Mouse (Mus musculus): ENCODE results near the gene Eps15l1.

Eps15l1 gene

GRCm38 (mm10) chr8:72421362-72422335 is at the start of gene Eps15l1:
Gene Eps15l1, minus strand, starts transcription at chr8:72421460.
- DNase-seq (ENCODE audit: low read depth, low spot score): peak; percentile 99

DNA sequence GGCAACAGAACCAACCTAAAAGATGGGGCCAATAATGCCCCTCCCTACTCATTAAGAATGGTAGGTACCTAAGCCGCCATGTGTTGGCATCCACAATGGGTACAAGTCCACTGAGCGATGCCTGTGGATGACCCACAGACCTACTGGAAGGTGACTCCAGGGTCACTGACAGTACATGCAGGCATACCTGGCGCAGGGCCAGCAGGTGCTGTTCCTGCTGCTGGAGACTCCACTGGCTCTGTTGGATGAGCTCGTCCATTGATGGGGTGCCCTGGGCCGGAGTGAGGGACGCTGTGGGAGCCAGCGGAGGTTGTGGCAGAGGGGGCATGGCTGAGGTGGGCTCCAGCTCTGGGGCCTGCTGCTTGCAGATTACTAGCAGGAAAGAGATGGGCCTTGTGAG is 49.4 kb upstream of the Eps15l1 start:
- no peak for DNase-seq (ENCODE audit: low read depth, low spot score)

- no peak for DNase-seq (ENCODE audit: low read depth, low spot score)
Measured at GRCm38 (mm10) chr8:72469984-72470383, 48.7 kb upstream of the Eps15l1 start.

DNA sequence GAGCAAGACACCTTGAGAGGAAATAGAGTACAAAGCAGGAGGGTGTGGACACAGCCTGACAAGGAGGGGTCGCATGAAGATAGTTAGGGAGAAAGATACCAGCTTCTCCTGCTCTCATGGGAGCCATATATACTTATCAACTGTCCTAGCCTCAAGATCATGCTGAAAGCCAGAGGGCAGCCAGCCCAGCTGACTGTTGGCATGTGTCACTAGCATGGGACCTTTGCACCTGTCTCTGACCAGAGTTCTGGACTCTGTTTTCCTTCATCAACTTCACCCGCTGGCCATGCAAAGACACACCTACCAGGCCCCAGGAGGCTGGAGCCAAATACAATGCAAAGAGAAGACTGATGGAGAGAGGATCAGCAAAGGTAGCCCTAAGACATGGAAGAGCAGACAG is 48.0 kb upstream of the Eps15l1 start:
- no peak for DNase-seq (ENCODE audit: low read depth, low spot score)

DNA sequence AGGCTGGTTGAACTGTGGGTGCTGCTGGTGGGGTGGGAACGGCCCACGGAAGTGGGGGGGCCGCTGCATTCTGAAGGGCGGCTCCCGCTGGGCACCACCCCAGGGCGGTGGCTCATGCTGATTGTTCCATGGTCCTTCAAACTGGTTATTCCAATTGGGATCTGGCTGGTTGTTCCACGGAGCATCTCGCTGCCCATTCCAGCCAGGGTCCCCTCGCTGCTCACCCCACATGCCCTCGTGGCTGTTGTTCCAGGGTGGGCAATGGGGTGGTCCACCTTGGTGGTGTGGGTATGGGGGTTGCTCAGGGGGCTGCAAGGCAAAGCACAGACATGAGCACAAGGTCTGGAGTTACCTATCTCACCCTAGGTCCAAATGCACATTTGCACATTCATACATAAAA is 43.0 kb upstream of the Eps15l1 start:
- no peak for DNase-seq (ENCODE audit: low read depth, low spot score)

DNA sequence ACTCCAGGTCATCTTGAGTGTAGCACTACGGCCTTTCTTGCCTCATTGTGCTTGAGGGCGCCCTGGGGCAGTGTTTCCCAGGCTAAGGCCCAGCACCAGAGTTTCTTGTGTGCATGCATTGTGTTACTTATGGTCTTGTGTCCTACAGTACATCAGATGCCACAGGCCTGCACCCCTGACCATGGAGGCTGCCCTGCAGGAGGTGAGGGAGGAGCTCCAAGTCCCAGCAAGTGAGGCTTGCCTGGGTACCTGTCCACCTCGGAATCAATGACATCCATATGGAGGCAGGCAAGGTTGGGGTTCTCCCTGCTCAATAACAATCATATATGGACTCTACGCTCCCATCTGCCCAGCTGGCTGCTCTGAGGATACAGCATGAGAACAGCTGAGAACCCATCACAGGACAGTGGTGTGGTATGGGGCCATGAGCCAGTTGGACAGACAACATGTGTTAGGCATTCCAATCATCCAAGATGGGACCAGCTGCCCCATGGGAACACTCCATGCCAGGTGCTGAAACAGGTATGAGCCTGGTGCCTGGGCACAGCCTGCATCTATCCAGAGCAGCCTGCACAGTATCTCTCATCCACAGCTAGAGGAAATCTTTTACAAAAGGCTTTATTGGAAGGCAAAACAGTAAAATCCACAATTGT is 38.7 kb upstream of the Eps15l1 start:
- DNase-seq (ENCODE audit: low read depth, low spot score): no peak

DNA sequence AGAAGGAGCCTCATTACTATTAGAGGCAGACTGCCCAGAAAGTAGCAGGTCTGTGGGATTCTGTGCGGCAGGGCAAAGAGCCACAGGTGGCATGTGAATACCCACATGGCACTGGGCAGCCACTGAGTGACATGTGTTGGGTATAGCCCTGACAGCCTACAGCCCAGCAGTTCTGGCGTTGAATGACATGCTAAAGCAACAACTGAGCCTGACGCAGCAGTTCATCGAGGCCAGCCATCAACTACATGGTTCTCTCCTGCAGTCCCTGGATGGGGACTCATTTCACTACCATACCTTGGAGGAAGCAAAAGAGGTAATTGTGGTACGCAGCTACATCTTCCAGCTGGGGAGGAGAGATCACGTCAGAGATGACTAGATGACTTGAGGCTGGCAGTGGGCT is 37.2 kb upstream of the Eps15l1 start:
- DNase-seq (ENCODE audit: low read depth, low spot score): no peak

GRCm38 (mm10) chr8:72457806-72458205 is 36.5 kb upstream of the Eps15l1 start:
- DNase-seq (ENCODE audit: low read depth, low spot score): no peak

DNA sequence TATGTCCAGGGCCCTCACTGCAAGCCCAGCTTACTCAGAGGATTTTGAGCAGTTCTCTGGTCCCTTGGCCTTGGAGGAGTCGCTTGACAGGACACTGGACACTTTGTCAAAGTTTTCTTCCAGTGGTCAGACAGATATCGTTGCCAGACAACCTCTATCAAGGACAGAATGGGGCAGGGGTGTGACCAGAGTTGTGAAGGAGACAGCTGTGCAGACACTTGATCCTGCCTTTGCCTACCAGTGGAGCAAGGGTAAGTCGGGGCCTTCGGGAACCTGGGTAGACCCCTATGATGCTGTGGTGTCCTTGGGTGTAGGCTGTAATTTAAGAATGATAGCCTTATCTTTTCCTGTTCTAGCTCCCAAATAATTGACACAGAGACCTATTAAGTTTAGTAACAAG is 34.1 kb upstream of the Eps15l1 start:
- DNase-seq (ENCODE audit: low read depth, low spot score): no peak

- no peak for DNase-seq (ENCODE audit: low read depth, low spot score)
Measured at GRCm38 (mm10) chr8:72453904-72454303, 32.6 kb upstream of the Eps15l1 start.

- DNase-seq (ENCODE audit: low read depth, low spot score): no peak
Measured at GRCm38 (mm10) chr8:72451516-72451915, 30.3 kb upstream of the Eps15l1 start.

DNA sequence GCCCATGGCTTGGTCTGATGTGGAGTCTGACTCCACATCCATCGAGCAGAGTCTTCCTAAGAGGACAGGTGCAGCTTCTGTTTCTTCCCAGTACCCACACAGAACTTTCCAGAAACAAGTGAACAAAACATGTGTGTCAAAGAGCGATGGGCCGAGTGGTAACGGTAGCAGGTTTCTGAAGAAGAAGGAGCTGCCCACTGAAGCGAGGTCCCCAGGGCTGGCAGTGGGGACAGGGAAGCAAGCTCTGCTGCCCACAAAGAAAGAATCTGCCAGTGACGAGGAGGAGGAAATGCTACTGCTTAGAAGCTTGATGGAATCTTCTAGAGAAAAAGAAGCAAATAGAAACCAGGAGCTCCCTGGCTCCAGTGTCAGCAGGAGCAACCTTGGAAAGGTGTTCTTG is 23.8 kb upstream of the Eps15l1 start:
- DNase-seq (ENCODE audit: low read depth, low spot score): no peak

DNA sequence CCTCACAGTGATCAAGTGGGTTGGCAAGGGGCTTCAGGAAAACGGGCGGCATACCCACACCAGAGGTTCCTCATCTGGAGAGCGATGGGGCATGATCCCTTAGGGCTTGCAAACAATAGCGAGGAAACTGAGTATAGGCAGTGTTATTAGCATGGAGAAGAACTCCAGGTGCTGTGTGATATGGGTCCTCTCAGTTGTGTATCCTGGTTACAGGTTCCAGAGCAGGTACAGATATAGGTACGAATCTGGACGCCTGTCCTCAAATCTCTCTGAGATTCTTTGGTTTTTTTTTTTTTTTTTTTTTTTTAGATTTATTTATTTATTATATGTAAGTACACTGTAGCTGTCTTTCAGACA is 22.7 kb upstream of the Eps15l1 start:
- DNase-seq (ENCODE audit: low read depth, low spot score): no peak

DNA sequence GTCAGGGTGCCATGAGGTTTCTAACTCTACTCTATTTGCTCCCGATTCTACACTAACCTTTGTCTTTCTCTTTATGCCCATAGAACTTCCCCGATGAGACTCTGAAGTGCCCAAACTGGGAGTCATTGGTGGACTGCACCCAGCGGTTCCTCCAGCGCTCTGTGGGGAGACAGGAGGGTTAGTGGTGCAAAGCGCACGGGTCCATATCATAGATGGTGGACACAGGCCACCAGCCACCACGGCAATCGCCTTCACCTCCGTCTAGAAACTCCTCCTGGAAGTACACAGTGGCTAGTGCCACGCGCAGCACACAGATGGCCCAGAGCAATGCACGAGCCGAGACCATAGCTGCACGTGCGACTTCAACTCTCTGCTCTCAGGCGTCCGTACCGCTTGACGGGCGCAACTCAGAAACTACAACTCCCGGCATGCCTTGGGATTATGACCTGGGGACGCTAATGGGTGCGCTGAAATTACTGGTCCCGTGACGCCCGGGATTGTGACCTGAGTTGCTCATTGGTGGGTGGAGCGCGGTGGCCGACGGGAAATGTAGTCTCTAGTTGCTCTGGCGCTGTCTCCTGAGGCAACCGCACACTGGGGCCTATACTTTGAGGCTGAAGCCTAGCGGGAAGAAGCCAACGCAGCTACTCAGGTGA is 22.2 kb upstream of the Eps15l1 start, which contains the start of the genes Calr3 and 1700030K09Rik:
Gene Calr3 (minus strand): TSS at position 533 of the 656 bp plus-strand sequence.
Gene 1700030K09Rik (plus strand): TSS at position 543 of the 656 bp plus-strand sequence.
- DNase-seq (ENCODE audit: low read depth, low spot score): peak; percentile 94

- no peak for DNase-seq (ENCODE audit: low read depth, low spot score)
Measured at GRCm38 (mm10) chr8:72438248-72439015, 17.2 kb upstream of the Eps15l1 start.

DNA sequence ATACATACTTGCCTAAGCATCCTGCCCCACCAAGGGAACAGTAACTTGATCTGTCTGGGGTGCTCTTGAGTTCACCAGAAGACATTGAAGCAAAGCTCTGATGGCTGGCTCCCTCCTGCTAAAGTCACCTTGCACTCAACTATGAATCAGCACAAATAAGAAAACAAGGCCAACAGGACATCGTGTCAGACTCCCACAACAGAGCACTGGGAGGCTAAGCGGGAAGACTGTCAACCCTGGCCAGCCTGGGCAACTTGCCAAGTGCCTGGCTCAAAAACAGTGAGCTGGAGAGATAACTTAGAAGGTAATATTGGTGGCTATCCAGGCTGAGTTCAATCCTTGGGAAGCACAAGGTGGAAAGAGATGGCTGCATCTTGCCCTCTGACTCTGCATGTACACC is 13.7 kb upstream of the Eps15l1 start:
- no peak for DNase-seq (ENCODE audit: low read depth, low spot score)

DNA sequence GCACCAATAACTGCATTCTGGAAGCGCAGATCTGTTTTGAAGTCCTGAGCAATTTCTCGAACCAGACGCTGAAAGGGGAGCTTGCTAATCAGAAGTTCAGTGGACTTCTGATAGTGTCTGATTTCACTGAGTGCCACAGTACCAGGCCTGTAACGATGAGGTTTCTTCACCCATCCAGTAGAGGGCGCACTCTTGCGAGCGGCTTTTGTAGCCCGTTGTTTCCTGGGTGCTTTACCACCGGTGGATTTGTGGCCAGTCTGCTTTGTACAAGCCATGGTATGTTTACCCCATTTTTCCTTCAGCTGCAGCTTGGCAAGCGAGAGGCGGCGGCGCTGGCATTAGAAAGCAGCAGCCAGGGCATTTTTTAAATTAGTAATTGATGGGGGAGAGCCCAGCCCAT is 8.4 kb upstream of the Eps15l1 start:
- no peak for DNase-seq (ENCODE audit: low read depth, low spot score)

DNA sequence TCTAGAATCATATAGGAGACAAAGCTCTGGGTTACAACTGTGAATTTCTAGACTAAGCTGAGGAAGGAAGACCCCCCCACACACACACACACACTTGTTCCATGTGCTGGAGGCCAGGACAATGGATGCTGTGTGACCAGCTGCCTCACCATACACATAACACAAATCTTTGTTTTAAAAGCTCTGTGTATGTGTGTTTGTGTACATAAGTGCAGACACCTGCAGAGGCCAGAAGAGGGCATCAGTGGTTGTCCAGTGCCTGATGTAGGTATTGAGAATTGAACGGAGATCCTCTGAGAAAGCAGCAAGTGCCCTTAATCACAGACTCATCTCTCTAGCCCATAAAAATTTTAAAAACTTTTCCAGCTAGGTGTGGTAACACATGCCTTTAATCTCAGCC is 1.7 kb upstream of the Eps15l1 start:
- DNase-seq (ENCODE audit: low read depth, low spot score): no peak

GRCm38 (mm10) chr8:72420571-72421361 is 494 bp downstream of the Eps15l1 start:
- no peak for DNase-seq (ENCODE audit: low read depth, low spot score)

DNA sequence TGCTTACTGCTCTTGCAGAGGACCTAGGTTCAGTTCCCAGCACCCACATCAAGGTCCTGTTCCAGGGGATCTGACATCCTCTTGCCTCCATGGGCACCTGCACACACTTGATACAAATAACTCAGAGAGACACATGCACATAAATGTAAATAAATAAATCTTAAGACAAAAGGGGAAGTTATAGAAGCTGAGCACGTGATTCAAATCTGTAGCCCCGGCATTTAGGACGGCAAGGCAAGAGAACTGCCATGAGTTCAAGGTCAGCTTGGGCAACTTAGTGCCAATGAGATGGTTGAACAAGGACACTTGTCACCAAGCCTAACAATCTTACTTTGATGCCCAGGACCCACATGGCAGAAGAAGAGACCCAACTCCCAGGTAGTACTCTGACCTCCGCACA is 3.2 kb downstream of the Eps15l1 start:
- no peak for DNase-seq (ENCODE audit: low read depth, low spot score)

DNA sequence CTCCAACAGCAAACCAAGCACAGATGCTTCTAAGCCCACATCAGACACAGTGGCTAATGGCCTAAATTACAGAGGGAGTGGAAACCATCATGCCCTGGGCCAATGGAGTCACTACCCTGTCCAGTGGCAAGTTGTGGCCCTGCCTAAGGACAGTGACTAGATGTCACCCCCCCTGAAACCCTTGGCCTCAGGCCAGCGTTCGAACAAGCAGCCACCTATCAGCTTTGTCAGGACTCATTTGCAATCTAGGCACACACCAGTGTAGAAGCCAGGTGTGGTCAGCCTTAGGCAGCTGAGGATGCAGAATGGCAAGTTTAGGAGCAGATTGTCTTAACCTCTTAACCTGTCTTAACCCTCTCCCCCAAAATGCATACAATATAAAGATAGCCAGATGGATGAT is 6.0 kb downstream of the Eps15l1 start:
- DNase-seq (ENCODE audit: low read depth, low spot score): no peak
